Mouse (Mus musculus) spleen, adult 2 months (tissue): ENCODE measurements around the gene Naxd.

Experiments
- CTCF ChIP-seq: fragments of 200-500 bp; IDR thresholded peaks from 2 replicates; pipeline ENCODE4 v1.5.1; 2011; ENCODE audit warnings: mild to moderate bottlenecking, inconsistent platforms; ENCODE audit not compliant: insufficient read depth, insufficient read length, insufficient replicate concordance; ENCODE audit errors: extremely low read depth
- POLR2A ChIP-seq: fragments of 200-500 bp; IDR thresholded peaks from 2 replicates; pipeline ENCODE4 v1.6.1; 2011; ENCODE audit warnings: low read depth, low read length, inconsistent platforms

DNA sequence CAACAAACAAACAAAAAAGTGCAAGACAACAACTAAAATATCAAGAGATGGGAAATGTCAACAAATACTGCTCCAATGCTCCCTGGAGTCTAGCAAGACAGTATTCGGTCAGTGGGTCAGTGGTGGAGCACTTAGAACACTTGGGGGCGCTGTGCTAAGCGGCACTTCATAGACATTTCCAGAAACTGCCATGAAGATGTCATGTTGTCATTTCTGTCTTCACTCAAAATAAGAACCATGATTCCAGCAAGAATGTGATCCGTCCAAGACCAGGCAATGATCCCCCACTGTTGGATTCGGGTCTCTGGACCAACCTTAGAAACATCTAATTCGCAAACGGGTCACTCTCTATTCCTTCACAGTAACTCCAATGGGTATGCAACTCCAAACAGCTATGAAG is 52.4 kb downstream of the Naxd start:
- TF ChIP-seq CTCF = peak; percentile 12; the same call in 1 of the 2 replicates
- TF ChIP-seq POLR2A = no peak
